Mouse (Mus musculus) cerebellum, adult 2 months (tissue): ENCODE measurements around the gene Pde2a. TPM values are rescaled to one million over a fixed set of nuclear protein-coding genes. Genes with fewer than 3 reads are reported as not detected.
A peak's percentile ranks its signal among the peaks of the same experiment; 100 is the strongest.

ENCODE experiments used
- DNase-seq, 2 experiments: peaks; one replicate each; pipeline ENCODE4 v3.0.0; 2021
- H3K27ac ChIP-seq: fragments of 200-500 bp; 2 replicates; pipeline ENCODE4 v1.5.1; 2012; ENCODE audit warnings: low read length, control low read depth, inconsistent platforms; ENCODE audit not compliant: insufficient read depth
- H3K27me3 ChIP-seq: fragments of 200-500 bp; 2 replicates; pipeline ENCODE4 v1.6.1; 2012; ENCODE audit warnings: inconsistent platforms, mild to moderate bottlenecking, low read length, moderate library complexity; ENCODE audit not compliant: control insufficient read depth, insufficient read depth
- H3K4me1 ChIP-seq: fragments of 200-500 bp; 2 replicates; pipeline ENCODE4 v1.6.1; 2011; ENCODE audit warnings: low read length; ENCODE audit not compliant: control insufficient read depth, insufficient read depth
- H3K4me3 ChIP-seq: fragments of 200-500 bp; replicated peaks from 2 replicates; pipeline ENCODE3; 2011; ENCODE audit warnings: mild to moderate bottlenecking, low read depth, low read length, control low read depth; ENCODE audit not compliant: insufficient read depth
- CTCF ChIP-seq: fragments of 200-500 bp; IDR thresholded peaks from 2 replicates; pipeline ENCODE4 v1.5.1; 2011; ENCODE audit warnings: low read depth, mild to moderate bottlenecking, control low read depth, low read length, moderate library complexity, borderline replicate concordance; ENCODE audit not compliant: insufficient read depth
- POLR2A ChIP-seq: fragments of 200-500 bp; IDR thresholded peaks from 2 replicates; pipeline ENCODE4 v1.6.1; 2011; ENCODE audit warnings: low read length, control low read depth, borderline replicate concordance; ENCODE audit not compliant: insufficient read depth
- WGBS: fragments of 180-500 bp; shearing (Covaris S2); methylation state at CpG from one replicate; pipeline ENCODE4 v1.1.7; 2018; 5-methylcytosine and 5-hydroxymethylcytosine counted together
- polyA plus RNA-seq: library from polyadenylated mRNA; depleted of rRNA; stranded (reverse); fragments of >200 nt; gene quantifications from 2 replicates; pipeline ENCODE4 v1.2.3, GENCODE M21; 2012

Gene Pde2a
- polyA plus RNA-seq, 1 experiment = 26.6 TPM

GRCm38 (mm10) chr7:101450422-101451401 is 29.2 kb downstream of the Pde2a start:
- peak; percentile 71 to 89 for DNase-seq
- no peaks in the 10 kb centered on the region; the same call in 1 of the 2 replicates for H3K27me3 ChIP-seq
- no peak overlapping the region for H3K27ac ChIP-seq
- TF ChIP-seq POLR2A = no peak
- peak; percentile 97 for TF ChIP-seq CTCF
- WGBS = under 1% methylated on average over 61 of the region's 68 CpGs
- H3K4me1 ChIP-seq = peaks cover 3% of the 10 kb centered on the region
- peak overlapping the region; percentile 51 for H3K4me3 ChIP-seq

- Histone ChIP-seq H3K27ac (no peak overlapping the region), H3K27me3 (no peaks in the 10 kb centered on the region; the same call in 1 of the 2 replicates), H3K4me1 (peaks cover 3% of the 10 kb centered on the region), H3K4me3 (no peak overlapping the region)
- 73% methylated on average over 3 of the region's 3 CpGs for WGBS
- TF ChIP-seq CTCF = no peak
- TF ChIP-seq POLR2A = no peak
- no peak for DNase-seq
Observed at GRCm38 (mm10) chr7:101452669-101453068, 31.2 kb downstream of the Pde2a start.

- DNase-seq = no peak
- peaks cover 3% of the 10 kb centered on the region for H3K4me1 ChIP-seq
- peak overlapping the region; percentile 16 for H3K4me3 ChIP-seq
- TF ChIP-seq POLR2A (no peak), CTCF (no peak)
- no peaks in the 10 kb centered on the region; the same call in 1 of the 2 replicates for H3K27me3 ChIP-seq
- 85% methylated on average over 3 of the region's 3 CpGs for WGBS
- H3K27ac ChIP-seq = no peak overlapping the region
Observed at GRCm38 (mm10) chr7:101453296-101453695, 31.8 kb downstream of the Pde2a start.

GRCm38 (mm10) chr7:101453725-101454124 is 32.2 kb downstream of the Pde2a start:
- no peak for DNase-seq
- WGBS = 54% methylated on average over 8 of the region's 8 CpGs
- H3K27me3 ChIP-seq = no peaks in the 10 kb centered on the region; the same call in 1 of the 2 replicates
- H3K4me3 ChIP-seq = peak overlapping the region; percentile 2
- no peak overlapping the region for H3K27ac ChIP-seq
- TF ChIP-seq CTCF (no peak), POLR2A (no peak)
- peaks cover 3% of the 10 kb centered on the region for H3K4me1 ChIP-seq

GRCm38 (mm10) chr7:101454479-101454878 is 33.0 kb downstream of the Pde2a start:
- TF ChIP-seq CTCF (no peak), POLR2A (no peak)
- Histone ChIP-seq H3K27ac (no peak overlapping the region), H3K4me1 (peaks cover 3% of the 10 kb centered on the region), H3K4me3 (no peak overlapping the region), H3K27me3 (no peaks in the 10 kb centered on the region; the same call in 1 of the 2 replicates)
- no peak for DNase-seq
- 16% methylated on average over 9 of the region's 9 CpGs for WGBS

GRCm38 (mm10) chr7:101455141-101455540 is 33.6 kb downstream of the Pde2a start:
- no peak overlapping the region for H3K27ac ChIP-seq
- DNase-seq = peak; percentile 28 to 34
- 16% methylated on average over 6 of the region's 6 CpGs for whole genome bisulfite sequencing
- no peak for TF ChIP-seq POLR2A
- TF ChIP-seq CTCF = no peak
- H3K4me3 ChIP-seq = no peak overlapping the region
- H3K4me1 ChIP-seq = peaks cover 4% of the 10 kb centered on the region
- no peaks in the 10 kb centered on the region; the same call in 1 of the 2 replicates for H3K27me3 ChIP-seq

- TF ChIP-seq POLR2A = no peak
- no peak for TF ChIP-seq CTCF
- peaks cover 7% of the 10 kb centered on the region for H3K4me1 ChIP-seq
- H3K4me3 ChIP-seq = no peak overlapping the region
- no peak overlapping the region for H3K27ac ChIP-seq
- H3K27me3 ChIP-seq = no peaks in the 10 kb centered on the region; the same call in 1 of the 2 replicates
- 40% methylated on average over 4 of the region's 4 CpGs for WGBS
- no peak for DNase-seq
Observed at GRCm38 (mm10) chr7:101456318-101456717, 34.8 kb downstream of the Pde2a start.
